Mouse (Mus musculus) liver, embryonic 16.5 days (tissue): ENCODE results near the gene Ccdc8. TPM values are rescaled to one million over a fixed set of nuclear protein-coding genes. Genes with fewer than 3 reads are reported as not detected.

Source experiments
- ATAC-seq: fragments of 200-750 bp; cut with Nextera tagmentation; 2 replicates; pipeline ENCODE4 v1.8.0; 2017; ENCODE audit warnings: low read depth, mild to moderate bottlenecking, moderate number of reproducible peaks, moderate library complexity
- H3K27ac ChIP-seq: fragments of 300-500 bp; sonication (generic); 2 replicates; pipeline ENCODE4 v1.5.1; 2014; ENCODE audit warnings: mild to moderate bottlenecking, low read length
- H3K27me3 ChIP-seq: fragments of 300-500 bp; sonication (generic); 2 replicates; pipeline ENCODE4 v1.6.1; 2014; ENCODE audit warnings: low read depth, low read length, mixed read lengths; ENCODE audit not compliant: control insufficient read depth, insufficient read depth
- H3K36me3 ChIP-seq: fragments of 300-500 bp; sonication (generic); 2 replicates; pipeline ENCODE4 v1.6.1; 2014; ENCODE audit warnings: mild to moderate bottlenecking; ENCODE audit not compliant: control insufficient read depth, insufficient read depth
- H3K4me1 ChIP-seq: fragments of 300-500 bp; sonication (generic); 2 replicates; pipeline ENCODE4 v1.6.1; 2014; ENCODE audit warnings: low read depth, low read length, mixed read lengths; ENCODE audit not compliant: control insufficient read depth
- H3K4me2 ChIP-seq: fragments of 300-500 bp; sonication (generic); 2 replicates; pipeline ENCODE4 v1.6.1; 2014; ENCODE audit warnings: low read depth, low read length, mixed read lengths
- H3K4me3 ChIP-seq: fragments of 300-500 bp; sonication (generic); 2 replicates; pipeline ENCODE4 v1.5.1; 2014; ENCODE audit warnings: low read depth, mild to moderate bottlenecking, low read length
- H3K9ac ChIP-seq: fragments of 300-500 bp; sonication (generic); 2 replicates; pipeline ENCODE4 v1.6.1; 2014; ENCODE audit warnings: low read depth, low read length
- H3K9me3 ChIP-seq: fragments of 300-500 bp; sonication (generic); replicated peaks from 2 replicates; pipeline ENCODE4 v1.6.1; 2016; ENCODE audit warnings: low read length; ENCODE audit not compliant: control insufficient read depth
- WGBS: fragments of 180-500 bp; shearing (Covaris S2); extraction: QIAGEN DNeasy Blood & Tissue Kit; methylation state at CpG from one replicate; pipeline ENCODE4 v1.1.7; 2014; ENCODE audit not compliant: insufficient replicate concordance; 5-methylcytosine and 5-hydroxymethylcytosine counted together
- polyA plus RNA-seq: library from polyadenylated mRNA; unstranded; fragments of >200 nt; fragmentation: Nextera tagmentation; extraction: Ambion mirVana; gene quantifications from 2 replicates; pipeline ENCODE4 v1.2.1, GENCODE M21; 2015

The Ccdc8 gene
- polyA plus RNA-seq, 1 experiment from 2014 or later: 5.9 TPM

- Histone ChIP-seq H3K4me2 (peak overlapping the region; percentile 80), H3K9me3 (no peaks in the 10 kb centered on the region), H3K4me3 (peak overlapping the region; percentile 89), H3K36me3 (peaks cover 10% of the 10 kb centered on the region), H3K27me3 (no peaks in the 10 kb centered on the region), H3K27ac (no peak overlapping the region), H3K9ac (peak overlapping the region; percentile 0; the same call in 1 of the 2 replicates), H3K4me1 (peaks cover 46% of the 10 kb centered on the region)
- 52% methylated on average over 9 of the region's 9 CpGs for WGBS
- ATAC-seq: no peak
Observed at GRCm38 (mm10) chr7:17025896-17026622, 33.6 kb downstream of the Ccdc8 start.

GRCm38 (mm10) chr7:17026710-17027587, 34.4 kb downstream of the Ccdc8 start:
- peak overlapping the region; percentile 89 for H3K4me3 ChIP-seq
- H3K27me3 ChIP-seq: no peaks in the 10 kb centered on the region
- H3K27ac ChIP-seq: peak overlapping the region; percentile 88
- peak overlapping the region; percentile 92 for H3K9ac ChIP-seq
- H3K4me2 ChIP-seq: peak overlapping the region; percentile 80
- peaks cover 7% of the 10 kb centered on the region for H3K36me3 ChIP-seq
- H3K9me3 ChIP-seq: no peaks in the 10 kb centered on the region
- ATAC-seq: peak; percentile 57
- peaks cover 46% of the 10 kb centered on the region for H3K4me1 ChIP-seq
- WGBS: 2% methylated on average over 24 of the region's 24 CpGs

- H3K27me3 ChIP-seq: no peaks in the 10 kb centered on the region
Observed at GRCm38 (mm10) chr7:17027588-17028343, 35.3 kb downstream of the Ccdc8 start, which contains the start of gene Ppp5c. Ppp5c (minus strand) TSS chr7:17027924.

GRCm38 (mm10) chr7:17028923-17029322, 36.4 kb downstream of the Ccdc8 start:
- Histone ChIP-seq H3K9me3 (no peaks in the 10 kb centered on the region), H3K4me3 (no peak overlapping the region), H3K4me2 (no peak overlapping the region), H3K27me3 (no peaks in the 10 kb centered on the region), H3K9ac (no peak overlapping the region), H3K36me3 (peaks cover 20% of the 10 kb centered on the region), H3K27ac (peak overlapping the region; percentile 4; the same call in 1 of the 2 replicates), H3K4me1 (peaks cover 35% of the 10 kb centered on the region)
- 76% methylated on average over 7 of the region's 7 CpGs for WGBS
- no peak for ATAC-seq

More at GRCm38 (mm10) chr7:17027588-17028343, 35.3 kb downstream of the Ccdc8 start, which contains the start of gene Ppp5c:
- Histone ChIP-seq H3K36me3 (peaks cover 9% of the 10 kb centered on the region), H3K4me2 (peak within 1 kb of the TSS; percentile 80), H3K27ac (peak within 1 kb of the TSS; percentile 88), H3K4me3 (peak within 1 kb of the TSS; percentile 89), H3K9me3 (no peaks in the 10 kb centered on the region), H3K4me1 (peaks cover 45% of the 10 kb centered on the region), H3K9ac (peak within 1 kb of the TSS; percentile 92)
- ATAC-seq: peak; percentile 77
- WGBS: under 1% methylated on average over 56 of the region's 58 CpGs

- Histone ChIP-seq H3K4me1 (peaks cover 24% of the 10 kb centered on the region), H3K27ac (no peak overlapping the region), H3K9me3 (no peaks in the 10 kb centered on the region), H3K4me2 (no peak overlapping the region), H3K9ac (no peak overlapping the region), H3K4me3 (no peak overlapping the region), H3K27me3 (no peaks in the 10 kb centered on the region), H3K36me3 (peaks cover 31% of the 10 kb centered on the region)
- WGBS: 69% methylated on average over 7 of the region's 7 CpGs
- ATAC-seq: no peak
Observed at GRCm38 (mm10) chr7:17030239-17030638, 37.7 kb downstream of the Ccdc8 start.

GRCm38 (mm10) chr7:17038018-17038695, 45.6 kb downstream of the Ccdc8 start:
- Histone ChIP-seq H3K9ac (no peak overlapping the region), H3K36me3 (peaks cover 82% of the 10 kb centered on the region)
- 85% methylated on average over 9 of the region's 9 CpGs for WGBS

GRCm38 (mm10) chr7:17039373-17039772, 46.9 kb downstream of the Ccdc8 start:
- H3K36me3 ChIP-seq: peaks cover 85% of the 10 kb centered on the region
- no peaks in the 10 kb centered on the region for H3K27me3 ChIP-seq
- H3K9ac ChIP-seq: no peak overlapping the region
- H3K4me3 ChIP-seq: no peak overlapping the region
- no peak for ATAC-seq
- H3K27ac ChIP-seq: no peak overlapping the region
- H3K9me3 ChIP-seq: no peaks in the 10 kb centered on the region
- 91% methylated on average over 7 of the region's 7 CpGs for WGBS
- H3K4me1 ChIP-seq: no peaks in the 10 kb centered on the region
- no peak overlapping the region for H3K4me2 ChIP-seq

More at GRCm38 (mm10) chr7:17038018-17038695, 45.6 kb downstream of the Ccdc8 start:
- Histone ChIP-seq H3K27ac (no peak overlapping the region), H3K4me3 (no peak overlapping the region), H3K9me3 (no peaks in the 10 kb centered on the region), H3K4me2 (no peak overlapping the region), H3K4me1 (no peaks in the 10 kb centered on the region), H3K27me3 (no peaks in the 10 kb centered on the region)
- no peak for ATAC-seq

GRCm38 (mm10) chr7:17045743-17046142, 53.2 kb downstream of the Ccdc8 start:
- no peak overlapping the region for H3K4me2 ChIP-seq
- H3K4me1 ChIP-seq: peaks cover 5% of the 10 kb centered on the region; the same call in 1 of the 2 replicates
- WGBS: 86% methylated on average over 1 of the region's 1 CpGs
- H3K4me3 ChIP-seq: no peak overlapping the region
- peaks cover 75% of the 10 kb centered on the region for H3K36me3 ChIP-seq
- H3K9me3 ChIP-seq: no peaks in the 10 kb centered on the region
- no peaks in the 10 kb centered on the region for H3K27me3 ChIP-seq
- H3K27ac ChIP-seq: no peak overlapping the region
- no peak overlapping the region for H3K9ac ChIP-seq
- ATAC-seq: no peak
